Mouse (Mus musculus) thymus, adult 2 months (tissue): Measurements from ENCODE around the gene Gm6993. TPM values are rescaled to one million over a fixed set of nuclear protein-coding genes. Genes with fewer than 3 reads are reported as not detected.

Experiments used
- DNase-seq: peaks from one replicate; pipeline ENCODE4 v3.0.0; 2021
- H3K27ac ChIP-seq: fragments of 200-500 bp; 2 replicates; pipeline ENCODE4 v1.5.1; 2012; ENCODE audit warnings: low read length, control low read depth; ENCODE audit not compliant: control insufficient read depth, insufficient read depth
- H3K27me3 ChIP-seq: fragments of 200-500 bp; 2 replicates; pipeline ENCODE4 v1.6.1; 2012; ENCODE audit warnings: mild to moderate bottlenecking, low read length, moderate library complexity, mixed read lengths; ENCODE audit not compliant: control insufficient read depth, insufficient read depth
- H3K36me3 ChIP-seq: fragments of 200-500 bp; 2 replicates; pipeline ENCODE4 v1.6.1; 2012; ENCODE audit warnings: mild to moderate bottlenecking, low read length, moderate library complexity; ENCODE audit not compliant: control insufficient read depth, insufficient read depth
- H3K4me1 ChIP-seq: fragments of 200-500 bp; replicated peaks from 2 replicates; pipeline ENCODE4 v1.6.1; 2012; ENCODE audit warnings: low read length; ENCODE audit not compliant: control insufficient read depth, insufficient read depth
- H3K4me3 ChIP-seq: fragments of 200-500 bp; 2 replicates; pipeline ENCODE4 v1.5.1; 2012; ENCODE audit warnings: mild to moderate bottlenecking, low read length, control low read depth, moderate library complexity; ENCODE audit not compliant: control insufficient read depth, insufficient read depth
- CTCF ChIP-seq: fragments of 200-500 bp; IDR thresholded peaks from 2 replicates; pipeline ENCODE4 v1.5.1; 2012; ENCODE audit warnings: mild to moderate bottlenecking, control low read depth, low read length, moderate library complexity, borderline replicate concordance; ENCODE audit not compliant: control insufficient read depth, poor library complexity, insufficient read depth; ENCODE audit errors: extremely low read depth
- POLR2A ChIP-seq: fragments of 200-500 bp; IDR thresholded peaks from 2 replicates; pipeline ENCODE4 v1.6.1; 2012; ENCODE audit warnings: mild to moderate bottlenecking, low read length, control low read depth, moderate library complexity; ENCODE audit not compliant: control insufficient read depth, poor library complexity, insufficient read depth; ENCODE audit errors: extremely low read depth
- WGBS: fragments of 180-500 bp; shearing (Covaris S2); methylation state at CpG from one replicate; pipeline ENCODE4 v1.1.7; 2018; 5-methylcytosine and 5-hydroxymethylcytosine counted together
- polyA plus RNA-seq: library from polyadenylated mRNA; depleted of rRNA; stranded (reverse); fragments of >200 nt; gene quantifications from 2 replicates; pipeline ENCODE4 v1.2.3, GENCODE M21; 2012

The Gm6993 gene
- polyA plus RNA-seq, 1 experiment = not detected

DNA sequence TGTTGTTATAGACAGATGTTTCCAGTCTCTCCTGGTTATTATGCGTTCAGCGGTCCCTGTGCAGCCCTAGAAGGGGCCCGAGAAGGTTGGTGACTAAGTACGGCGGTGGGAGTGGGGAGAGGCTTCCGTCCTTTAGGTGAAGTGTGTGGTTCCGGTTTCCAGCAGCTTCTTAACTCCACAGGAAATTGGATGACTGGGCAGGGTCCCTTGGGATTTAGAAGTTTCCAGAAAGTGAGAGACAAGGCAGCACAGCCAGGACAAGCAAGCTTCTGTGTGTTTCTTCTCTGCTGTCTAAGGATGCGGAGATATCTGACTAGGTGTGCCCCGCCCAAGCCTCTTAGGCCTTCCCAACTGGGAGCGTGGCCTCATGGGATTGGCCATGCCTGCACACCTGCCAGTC is 34.8 kb downstream of the Gm6993 start:
- no peak overlapping the region for H3K4me3 ChIP-seq
- no peak overlapping the region for H3K27ac ChIP-seq
- TF ChIP-seq CTCF (no peak), POLR2A (no peak)
- no peaks in the 10 kb centered on the region for H3K4me1 ChIP-seq
- DNase-seq = no peak
- 87% methylated on average over 10 of the region's 10 CpGs for whole genome bisulfite sequencing
- H3K36me3 ChIP-seq = no peaks in the 10 kb centered on the region
- H3K27me3 ChIP-seq = no peaks in the 10 kb centered on the region

DNA sequence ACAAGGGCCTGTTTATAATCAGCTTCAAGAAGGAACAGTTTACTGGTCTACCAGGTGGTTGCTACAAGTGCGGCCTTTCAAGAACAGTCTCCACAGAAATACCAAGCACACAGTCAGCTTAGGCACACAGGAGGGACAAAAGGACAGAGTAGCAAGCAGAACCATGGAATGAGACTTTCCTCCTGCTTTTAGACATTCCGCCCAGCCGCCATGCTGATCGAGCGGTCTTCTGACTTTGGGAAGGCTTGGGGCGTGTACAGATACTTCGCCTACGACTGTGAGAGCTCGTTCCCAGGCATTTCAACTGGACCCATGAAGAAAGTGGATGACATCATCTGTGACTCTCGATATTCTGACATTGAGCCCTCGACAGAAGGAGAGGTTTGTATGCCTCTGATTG is 37.7 kb downstream of the Gm6993 start:
- Histone ChIP-seq H3K4me1 (no peaks in the 10 kb centered on the region), H3K36me3 (no peaks in the 10 kb centered on the region), H3K4me3 (no peak overlapping the region), H3K27me3 (no peaks in the 10 kb centered on the region), H3K27ac (no peak overlapping the region)
- 94% methylated on average over 11 of the region's 11 CpGs for WGBS
- TF ChIP-seq POLR2A = no peak
- TF ChIP-seq CTCF = no peak
- DNase-seq = no peak

DNA sequence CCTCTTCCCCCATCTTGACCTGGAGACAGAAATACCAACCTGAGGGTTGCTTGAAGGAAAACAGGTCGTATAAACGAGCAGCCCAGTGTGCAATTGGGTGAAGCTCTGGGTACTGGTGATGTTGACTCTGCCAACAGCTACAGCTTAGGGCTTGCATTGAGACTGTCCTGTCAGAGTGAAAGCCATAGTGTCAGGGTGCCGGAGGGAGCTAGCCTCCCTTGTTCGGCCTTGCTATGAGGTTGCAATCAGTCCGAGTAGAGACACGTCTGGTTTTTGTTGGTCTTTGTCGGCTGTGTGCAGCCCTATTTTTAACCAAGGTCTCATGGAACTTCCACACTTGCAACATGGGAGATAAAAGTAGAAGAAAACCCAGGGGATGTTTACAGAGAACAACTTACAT is 39.7 kb downstream of the Gm6993 start:
- Histone ChIP-seq H3K27ac (no peak overlapping the region), H3K4me3 (no peak overlapping the region), H3K36me3 (no peaks in the 10 kb centered on the region), H3K4me1 (no peaks in the 10 kb centered on the region), H3K27me3 (no peaks in the 10 kb centered on the region)
- DNase-seq = no peak
- no peak for TF ChIP-seq CTCF
- TF ChIP-seq POLR2A = no peak
- WGBS = 92% methylated on average over 7 of the region's 7 CpGs

DNA sequence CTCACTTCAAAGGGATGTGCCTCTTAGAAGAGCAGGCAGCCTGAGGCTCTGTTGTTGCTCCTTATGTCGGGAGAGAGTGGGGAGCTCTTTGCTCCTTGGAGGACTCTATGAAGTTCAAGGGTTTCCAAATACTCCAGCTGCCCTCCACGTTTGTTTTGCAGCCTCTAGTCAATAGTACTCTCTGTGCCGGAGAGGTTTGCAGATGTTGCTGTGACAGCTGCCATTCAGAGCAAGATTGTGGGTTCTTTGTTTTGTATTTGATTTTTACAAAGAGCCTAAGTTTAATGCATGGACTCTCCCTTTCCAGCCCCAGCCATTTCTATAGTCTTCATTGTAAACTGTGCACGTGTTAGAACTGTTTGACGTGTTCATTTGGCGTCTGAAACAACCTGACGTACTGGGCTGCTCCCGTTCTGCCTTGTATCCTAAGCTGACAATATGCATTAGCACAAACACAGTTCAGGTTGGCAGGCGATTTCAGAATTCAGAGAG is 40.6 kb downstream of the Gm6993 start:
- no peak for DNase-seq
- Histone ChIP-seq H3K36me3 (no peaks in the 10 kb centered on the region), H3K27me3 (no peaks in the 10 kb centered on the region), H3K27ac (no peak overlapping the region), H3K4me3 (no peak overlapping the region), H3K4me1 (no peaks in the 10 kb centered on the region)
- 93% methylated on average over 9 of the region's 9 CpGs for WGBS
- TF ChIP-seq POLR2A = no peak
- no peak for TF ChIP-seq CTCF

DNA sequence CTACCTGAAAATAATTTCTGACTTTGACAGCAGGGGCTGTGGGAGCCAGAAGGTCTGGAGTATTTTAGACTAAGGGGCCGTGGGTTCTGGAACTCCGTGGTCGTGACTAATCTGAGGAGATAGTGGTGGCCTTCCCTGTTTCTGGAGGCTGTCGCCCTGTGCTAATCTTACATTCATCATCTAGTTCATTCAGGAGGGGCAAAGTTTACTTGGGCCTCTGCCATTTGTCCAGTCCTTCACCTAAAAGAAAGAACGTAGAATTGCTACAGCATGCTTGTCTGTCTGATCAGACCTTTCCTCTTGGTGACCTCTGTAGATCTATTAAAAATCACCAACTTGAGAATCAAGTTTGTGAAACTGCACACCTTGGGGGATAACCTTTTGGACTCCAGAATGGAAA is 41.7 kb downstream of the Gm6993 start:
- WGBS = 94% methylated on average over 5 of the region's 5 CpGs
- Histone ChIP-seq H3K4me3 (no peak overlapping the region), H3K27me3 (no peaks in the 10 kb centered on the region), H3K27ac (no peak overlapping the region), H3K36me3 (no peaks in the 10 kb centered on the region), H3K4me1 (no peaks in the 10 kb centered on the region)
- TF ChIP-seq POLR2A = no peak
- no peak for TF ChIP-seq CTCF
- no peak for DNase-seq

DNA sequence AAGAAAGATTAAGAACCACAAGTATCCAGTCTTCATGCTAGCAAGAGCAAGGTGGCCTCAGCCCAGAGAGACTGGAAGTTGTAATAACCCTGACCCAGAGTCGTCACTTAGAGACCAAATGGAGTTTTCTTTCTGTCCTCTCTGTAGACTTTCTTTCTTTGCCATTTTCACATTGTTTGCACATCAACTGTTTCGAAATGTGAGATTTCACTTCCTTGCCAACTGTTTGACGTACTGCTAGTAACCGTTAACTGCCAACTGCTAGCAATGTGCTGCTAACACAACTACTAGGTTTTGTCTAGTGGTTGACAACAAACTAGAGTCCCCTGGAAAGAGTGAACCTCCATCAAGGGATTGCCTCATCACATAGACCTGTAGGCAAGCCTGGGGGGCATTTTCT is 42.6 kb downstream of the Gm6993 start:
- Histone ChIP-seq H3K36me3 (no peaks in the 10 kb centered on the region), H3K27ac (no peak overlapping the region), H3K4me3 (no peak overlapping the region), H3K27me3 (no peaks in the 10 kb centered on the region), H3K4me1 (no peaks in the 10 kb centered on the region)
- no peak for DNase-seq
- TF ChIP-seq CTCF = no peak
- TF ChIP-seq POLR2A = no peak
- 90% methylated on average over 4 of the region's 4 CpGs for WGBS

DNA sequence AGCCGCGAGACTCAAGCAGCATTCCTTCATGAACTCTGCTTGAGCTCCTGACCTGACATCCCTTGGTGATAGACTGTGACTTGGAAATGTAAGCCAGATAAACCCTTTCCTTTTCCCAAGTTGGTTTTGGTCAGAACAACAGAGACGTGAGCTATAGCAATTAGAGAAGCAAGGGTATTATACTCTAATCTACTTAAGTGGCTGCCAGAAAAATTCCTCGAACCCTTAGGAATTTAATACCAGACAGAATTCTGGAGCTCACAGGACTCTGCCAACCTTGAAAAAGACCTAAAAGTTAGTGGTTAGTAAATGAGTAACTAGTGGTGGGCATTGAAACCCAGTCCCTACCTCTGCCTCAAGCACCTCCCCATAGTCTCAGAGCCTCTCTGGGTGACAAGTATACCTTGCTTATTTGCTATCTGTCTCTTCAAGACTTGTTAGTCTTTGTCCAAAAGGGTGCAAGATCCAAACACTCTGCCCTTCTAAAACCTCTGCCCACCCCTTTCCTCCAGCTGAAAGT is 43.1 kb downstream of the Gm6993 start:
- no peak overlapping the region for H3K27ac ChIP-seq
- no peak overlapping the region for H3K4me3 ChIP-seq
- H3K27me3 ChIP-seq = no peaks in the 10 kb centered on the region
- TF ChIP-seq POLR2A (no peak), CTCF (no peak)
- H3K36me3 ChIP-seq = no peaks in the 10 kb centered on the region
- DNase-seq = no peak
- 93% methylated on average over 4 of the region's 4 CpGs for WGBS
- no peaks in the 10 kb centered on the region for H3K4me1 ChIP-seq
